16 mouse cellular contexts compared by ENCODE assay signal in the genomic region with DNA sequence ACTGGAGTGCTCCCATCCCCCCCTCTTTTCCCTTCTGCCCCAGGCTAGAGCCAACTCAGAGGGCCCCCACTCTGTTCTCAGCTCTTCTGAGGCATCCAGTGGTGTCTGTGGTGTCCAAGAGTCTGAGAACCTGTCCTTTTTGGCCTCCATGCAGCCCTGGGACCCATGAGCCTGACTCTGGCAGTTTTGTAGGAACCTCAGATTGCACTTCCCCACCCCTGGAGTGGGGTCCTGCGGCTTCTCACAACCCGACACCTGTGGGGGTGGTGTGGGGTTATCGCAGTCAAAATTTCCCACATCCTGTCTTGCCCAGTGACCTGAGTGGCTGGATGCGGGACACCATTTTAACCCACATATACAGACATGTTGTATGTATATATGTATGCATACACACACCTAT. TPM values are rescaled to one million over a fixed set of nuclear protein-coding genes. Genes with fewer than 3 reads are reported as not detected.
"Had no signal": no experiment of that assay in that cellular context is flagged by ENCODE, and none has a peak within 500 bp of the region (broad histone marks: within the 10 kb centered on the region; RNA-seq: fewer than 3 reads in every experiment).

No protein-coding gene starts in this region.

- H3K4me2 ChIP-seq: limb, embryonic 13.5 days; liver, embryonic 11.5 days; lung, embryonic 14.5 days; stomach, embryonic 15.5 days had no signal

- DNase-seq: kidney, adult 11 months; kidney, adult 9 months; kidney, postnatal 4 days; left cerebral cortex, postnatal 4 days; lung, embryonic 14.5 days; lung, postnatal 14 days; right cerebral cortex, postnatal 14 days had no signal

- H3K27ac ChIP-seq: kidney, postnatal 0 days; layer of hippocampus, adult 2 months; limb, embryonic 13.5 days; macrophage; stomach, embryonic 15.5 days had no signal

- H3K36me3 ChIP-seq: limb, embryonic 13.5 days; stomach, embryonic 15.5 days had no signal

- H3K4me3 ChIP-seq: layer of hippocampus, adult 2 months; limb, embryonic 13.5 days; stomach, embryonic 15.5 days had no signal

- H3K9ac ChIP-seq: limb, embryonic 13.5 days; lung, embryonic 14.5 days; stomach, embryonic 15.5 days had no signal

- H3K27me3 ChIP-seq: limb, embryonic 13.5 days; stomach, embryonic 15.5 days had no signal

- H3K9me3 ChIP-seq: limb, embryonic 13.5 days; stomach, embryonic 15.5 days had no signal

RNA-seq across cellular contexts. Expression of a gene that starts 39.0 kb away (rescaled TPM):
- total RNA-seq: layer of hippocampus, adult 2 months; layer of hippocampus, postnatal 10 days; left cerebral cortex, postnatal 4 days; midbrain, postnatal 0 days had no signal
- polyA plus RNA-seq: neural tube, embryonic 14.5 days had no signal
